In the genomic region with DNA sequence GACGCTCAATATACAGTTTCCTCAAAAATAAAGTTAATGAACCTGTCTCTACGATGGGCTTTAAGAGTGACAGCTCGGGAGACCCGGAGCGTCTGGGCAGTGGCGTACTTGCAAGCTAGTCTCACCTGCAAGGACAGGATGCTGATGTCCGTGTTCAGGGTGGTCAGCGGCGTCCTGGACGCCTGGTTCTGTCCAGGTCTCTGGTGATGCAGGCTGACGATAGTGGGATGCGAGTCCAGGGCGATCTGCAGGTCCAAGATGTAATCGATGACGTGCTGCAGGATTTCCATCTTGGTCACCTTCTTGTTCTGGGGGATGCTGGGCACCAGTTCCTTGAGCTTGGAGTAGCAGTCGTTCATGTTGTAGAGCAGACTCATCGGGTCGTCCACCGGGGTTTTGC, we compare ENCODE assay signal across 8 mouse cellular contexts. TPM values are rescaled to one million over a fixed set of nuclear protein-coding genes. Genes with fewer than 3 reads are reported as not detected.
DNase-seq lines count a peak whose midpoint lies in the region; ATAC-seq and TF ChIP-seq lines count a peak whose summit lies in the region.

No protein-coding gene starts in this region.

- no peak for DNase-seq in left cerebral cortex, adult 2 months (ENCODE audit: extremely low spot score in 1 of 2, low spot score in 2 of 2)
- DNase-seq in left cerebral cortex, postnatal 25 days (ENCODE audit: low spot score in 2 of 2): no peak
- DNase-seq in midbrain, postnatal 0 days (ENCODE audit: low spot score): peak; percentile 7
- DNase-seq in adrenal gland, postnatal 10 days: no peak
- DNase-seq in cerebellum, postnatal 14 days: no peak
- DNase-seq in left cerebral cortex, adult 11 months (ENCODE audit: low spot score): no peak

- ATAC-seq in embryonic facial prominence, embryonic 12.5 days (ENCODE audit: insufficient number of reproducible peaks, insufficient read depth, low FRiP score, low TSS enrichment): no peak
- peak; percentile 4 for ATAC-seq in inflammation-experienced regulatory T-cells, adult 6 months
- ATAC-seq in midbrain, postnatal 0 days (ENCODE audit: low FRiP score): peak; percentile 8

- intact Hi-C loops in left cerebral cortex, adult 2 months (cut with DNase I): loop anchor here (5.0 to 10.0 kb wide), 7 partner anchors 247 to 997 kb away; no protein-coding TSS in a partner anchor
- intact Hi-C loops in left cerebral cortex, postnatal 25 days (cut with DNase I): loop anchor here (5.0 to 10.0 kb wide), 6 partner anchors 68 to 997 kb away; no protein-coding TSS in a partner anchor

- H3K4me2 ChIP-seq in embryonic facial prominence, embryonic 12.5 days (replicated peaks): peak overlapping the region; percentile 87
- H3K4me2 ChIP-seq in midbrain, postnatal 0 days (ENCODE audit: low read depth, low read length, poor library complexity, severe bottlenecking): peak overlapping the region; percentile 99

- H3K4me1 ChIP-seq in embryonic facial prominence, embryonic 12.5 days: peaks cover 30% of the 10 kb centered on the region
- H3K4me1 ChIP-seq in midbrain, postnatal 0 days (ENCODE audit: insufficient read depth, low read length): peaks cover 8% of the 10 kb centered on the region; the same call in 1 of the 2 replicates

- H3K27ac ChIP-seq in left cerebral cortex, adult 2 months: peak overlapping the region; percentile 90
- peak overlapping the region; percentile 80 for H3K27ac ChIP-seq in embryonic facial prominence, embryonic 12.5 days
- peak overlapping the region; percentile 55; the same call in 1 of the 2 replicates for H3K27ac ChIP-seq in midbrain, postnatal 0 days (ENCODE audit: low read depth, low read length)

- H3K4me3 ChIP-seq in left cerebral cortex, adult 2 months: peak overlapping the region; percentile 65
- peak overlapping the region; percentile 88 for H3K4me3 ChIP-seq in embryonic facial prominence, embryonic 12.5 days
- peak overlapping the region; percentile 71 for H3K4me3 ChIP-seq in midbrain, postnatal 0 days (ENCODE audit: low read depth, low read length)

- no peaks in the 10 kb centered on the region for H3K27me3 ChIP-seq in embryonic facial prominence, embryonic 12.5 days
- H3K27me3 ChIP-seq in midbrain, postnatal 0 days (ENCODE audit: insufficient read depth, low read length): no peaks in the 10 kb centered on the region

- H3K36me3 ChIP-seq in embryonic facial prominence, embryonic 12.5 days: no peaks in the 10 kb centered on the region
- no peaks in the 10 kb centered on the region for H3K36me3 ChIP-seq in midbrain, postnatal 0 days (ENCODE audit: insufficient read depth, low read length)

- no peaks in the 10 kb centered on the region for H3K9me3 ChIP-seq in embryonic facial prominence, embryonic 12.5 days
- no peaks in the 10 kb centered on the region for H3K9me3 ChIP-seq in midbrain, postnatal 0 days (ENCODE audit: low read length)

- TF ChIP-seq CTCF in left cerebral cortex, adult 2 months (IDR thresholded peaks at IDR 0.05): no peak
- TF ChIP-seq CTCF in midbrain, postnatal 0 days (IDR thresholded peaks at IDR 0.05): no peak

- peak overlapping the region; percentile 59 for H3K9ac ChIP-seq in embryonic facial prominence, embryonic 12.5 days
- peak overlapping the region; percentile 66 for H3K9ac ChIP-seq in midbrain, postnatal 0 days (replicated peaks; ENCODE audit: low read length, poor library complexity, severe bottlenecking)

- WGBS in embryonic facial prominence, embryonic 12.5 days: under 1% methylated on average over 19 of the region's 19 CpGs
- WGBS in midbrain, postnatal 0 days: 0% methylated on average over 19 of the region's 19 CpGs

RNA-seq across cellular contexts. Expression of gene Id2, which starts 1.4 kb away (rescaled TPM):
- total RNA-seq in left cerebral cortex, adult 2 months (2021): 100 to 1,000 TPM; 140 to 167 TPM
- 100 to 1,000 TPM; 148 to 163 TPM for total RNA-seq in left cerebral cortex, postnatal 25 days (2021)
- polyA plus RNA-seq in embryonic facial prominence, embryonic 12.5 days (2016; fragmentation: Nextera tagmentation; extraction: Ambion mirVana): 448 and 458 TPM in 2 replicates
- 1,000 to 10,000 TPM in 1 of 3 experiments, 100 to 1,000 TPM in 2; 414 to 1,496 (median 414) TPM for polyA plus RNA-seq in inflammation-experienced regulatory T-cells, adult 6 months (2017; shearing (Covaris generic))
- 113 and 146 TPM in 2 replicates for total RNA-seq in midbrain, postnatal 0 days (2014; rRNA removed)
- polyA plus RNA-seq in midbrain, postnatal 0 days (2015; fragmentation: Nextera tagmentation; extraction: Ambion mirVana): 200 and 208 TPM in 2 replicates
- total RNA-seq in adrenal gland, postnatal 10 days (2021): 100 to 1,000 TPM; 295 to 323 TPM
